Mouse (Mus musculus) adrenal gland, adult (tissue): ENCODE data around the gene Lgals3bp.

Experiments
- DNase-seq, 2 experiments: peaks; one replicate each; pipeline ENCODE4 v3.0.0; 2022 to 2023; ENCODE audit warnings: low spot score in 1 of 2; ENCODE audit not compliant: inconsistent age in 2 of 2

Gene Lgals3bp

GRCm38 (mm10) chr11:118403183-118403582, 1.3 kb upstream of the Lgals3bp start:
- DNase-seq = no peak

- DNase-seq = no peak
Observed at GRCm38 (mm10) chr11:118401195-118401594, 697 bp downstream of the Lgals3bp start.

GRCm38 (mm10) chr11:118400566-118400936, 1.3 kb downstream of the Lgals3bp start:
- peak in 1 of 2 experiments; percentile 18 for DNase-seq

- DNase-seq = peak in 1 of 2 experiments; percentile 13
Observed at GRCm38 (mm10) chr11:118399891-118400565, 1.9 kb downstream of the Lgals3bp start.

GRCm38 (mm10) chr11:118397806-118398530, 3.9 kb downstream of the Lgals3bp start:
- DNase-seq = peak; percentile 9 to 17

- DNase-seq = peak in 1 of 2 experiments; percentile 1
Observed at GRCm38 (mm10) chr11:118394538-118394937, 7.4 kb downstream of the Lgals3bp start.

GRCm38 (mm10) chr11:118393991-118394390, 7.9 kb downstream of the Lgals3bp start:
- DNase-seq = peak in 1 of 2 experiments; percentile 2

- DNase-seq = peak in 1 of 2 experiments; percentile 1
Observed at GRCm38 (mm10) chr11:118387816-118388215, 14.1 kb downstream of the Lgals3bp start.

- DNase-seq = peak; percentile 89 to 95
Observed at GRCm38 (mm10) chr11:118379251-118380009, 22.5 kb downstream of the Lgals3bp start.

- peak in 1 of 2 experiments; percentile 24 for DNase-seq
Observed at GRCm38 (mm10) chr11:118378656-118379055, 23.2 kb downstream of the Lgals3bp start.

GRCm38 (mm10) chr11:118376323-118376722, 25.6 kb downstream of the Lgals3bp start:
- peak in 1 of 2 experiments; percentile 3 for DNase-seq

- DNase-seq = peak; percentile 66 to 72
Observed at GRCm38 (mm10) chr11:118375881-118376280, 26.0 kb downstream of the Lgals3bp start.

- peak in 1 of 2 experiments; percentile 7 for DNase-seq
Observed at GRCm38 (mm10) chr11:118375461-118375860, 26.4 kb downstream of the Lgals3bp start.

GRCm38 (mm10) chr11:118375006-118375405, 26.9 kb downstream of the Lgals3bp start:
- DNase-seq = peak in 1 of 2 experiments; percentile 3

GRCm38 (mm10) chr11:118374506-118374905, 27.4 kb downstream of the Lgals3bp start:
- DNase-seq = peak in 1 of 2 experiments; percentile 1

- DNase-seq = peak in 1 of 2 experiments; percentile 1
Observed at GRCm38 (mm10) chr11:118372641-118373040, 29.3 kb downstream of the Lgals3bp start.

GRCm38 (mm10) chr11:118371876-118372275, 30.0 kb downstream of the Lgals3bp start:
- peak in 1 of 2 experiments; percentile 2 for DNase-seq

- peak in 1 of 2 experiments; percentile 2 for DNase-seq
Observed at GRCm38 (mm10) chr11:118369657-118370056, 32.2 kb downstream of the Lgals3bp start.

GRCm38 (mm10) chr11:118369251-118369650, 32.6 kb downstream of the Lgals3bp start:
- peak in 1 of 2 experiments; percentile 2 for DNase-seq

GRCm38 (mm10) chr11:118368330-118368729, 33.6 kb downstream of the Lgals3bp start:
- DNase-seq = peak in 1 of 2 experiments; percentile 38

GRCm38 (mm10) chr11:118366559-118366958, 35.3 kb downstream of the Lgals3bp start:
- DNase-seq = no peak
